Mouse (Mus musculus) erythroblast, embryonic 14.5 days (primary cell): ENCODE results near the gene Nr1d1.

ENCODE experiments used
- GATA1 ChIP-seq: IDR thresholded peaks from 2 replicates; pipeline ENCODE4 v1.6.1; 2012; ENCODE audit warnings: low read length, inconsistent platforms, mixed read lengths
- TAL1 ChIP-seq: IDR thresholded peaks from 3 replicates; pipeline ENCODE4 v1.6.1; 2012; ENCODE audit warnings: low read length, inconsistent platforms, mixed read lengths

DNA sequence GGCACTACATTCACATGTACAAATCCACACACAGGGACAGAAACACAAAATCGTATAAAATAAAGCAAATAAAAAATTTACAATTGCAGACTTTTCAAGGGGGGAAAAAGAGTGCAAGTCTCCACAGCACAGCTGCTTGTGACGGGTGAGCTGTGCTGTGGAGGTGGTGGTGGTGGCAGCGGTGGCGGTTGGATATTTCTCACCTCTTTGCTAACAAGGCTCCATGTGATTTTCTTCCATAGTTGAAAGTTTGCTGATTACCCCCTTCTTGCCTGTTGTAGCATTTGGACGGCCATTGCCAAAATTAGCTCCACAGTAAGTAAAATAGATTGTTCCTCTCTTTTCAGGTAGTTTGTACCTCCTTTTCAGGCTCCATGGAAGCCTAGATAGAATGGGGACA, 29.5 kb upstream of the Nr1d1 start, which contains the start of gene Casc3:
- TF ChIP-seq GATA1 (no peak), TAL1 (no peak)
